Comparison of ENCODE assay signal across 12 mouse cellular contexts in the genomic region with DNA sequence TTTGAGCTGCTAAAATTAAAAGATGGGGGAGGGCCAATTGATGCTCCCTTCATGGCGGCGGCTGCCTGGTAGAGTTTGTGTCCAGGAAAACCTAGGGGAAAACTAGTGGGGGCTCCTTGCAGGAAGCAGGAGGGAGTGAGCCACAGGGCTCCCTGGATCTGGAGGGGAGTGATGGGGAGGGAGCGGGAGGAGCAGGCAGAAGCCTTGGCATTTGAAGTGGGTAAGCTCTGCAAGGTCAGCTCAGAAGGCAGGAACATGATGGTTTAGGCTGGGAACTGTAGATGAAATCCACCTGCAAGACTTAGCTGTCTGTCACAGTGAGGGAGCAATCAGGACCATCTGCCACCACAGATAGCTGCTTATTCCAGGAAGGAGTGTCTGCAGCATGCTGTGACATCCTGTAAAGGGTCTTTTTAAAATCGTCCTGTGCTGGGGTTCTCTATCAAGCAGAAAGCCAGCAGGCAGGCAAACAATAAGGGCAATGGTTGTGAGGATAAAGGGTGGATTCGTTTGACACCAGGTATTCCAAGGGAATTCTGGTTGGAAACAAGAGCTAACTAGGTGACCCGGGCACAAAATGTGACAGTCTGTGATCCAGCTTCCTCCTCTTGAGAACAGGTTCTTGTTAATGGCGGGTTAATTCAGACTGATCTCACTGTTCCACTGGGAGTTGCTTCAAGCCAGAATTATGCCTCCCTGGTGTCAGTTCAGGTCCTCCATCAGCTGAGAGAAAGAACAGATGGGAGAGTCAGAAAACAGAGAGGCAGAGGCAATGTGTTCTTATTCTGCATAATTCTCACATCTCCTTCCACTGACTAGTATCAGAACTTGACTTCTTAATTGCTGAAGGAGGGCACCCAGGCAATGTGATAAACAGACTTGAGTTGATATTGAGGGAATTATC. TPM values are rescaled to one million over a fixed set of nuclear protein-coding genes. Genes with fewer than 3 reads are reported as not detected.
DNase-seq lines count a peak whose midpoint lies in the region; ATAC-seq and TF ChIP-seq lines count a peak whose summit lies in the region.
"Had no signal": no experiment of that assay in that cellular context is flagged by ENCODE, and none has a peak within 500 bp of the region (broad histone marks: within the 10 kb centered on the region; RNA-seq: fewer than 3 reads in every experiment).

No protein-coding gene starts in this region.

- H3K9ac ChIP-seq in intestine, embryonic 14.5 days (ENCODE audit: low read length): no peak overlapping the region
- no peak overlapping the region for H3K9ac ChIP-seq in intestine, embryonic 15.5 days
- no peak overlapping the region for H3K9ac ChIP-seq in hindbrain, embryonic 13.5 days
- H3K9ac ChIP-seq in midbrain, postnatal 0 days (replicated peaks; ENCODE audit: low read length, poor library complexity, severe bottlenecking): no peak overlapping the region
- H3K9ac ChIP-seq: liver, embryonic 12.5 days had no signal

- H3K9me3 ChIP-seq in intestine, embryonic 14.5 days (ENCODE audit: control insufficient read depth, low read length): no peaks in the 10 kb centered on the region
- no peaks in the 10 kb centered on the region for H3K9me3 ChIP-seq in intestine, embryonic 15.5 days
- H3K9me3 ChIP-seq in hindbrain, embryonic 13.5 days: no peaks in the 10 kb centered on the region
- H3K9me3 ChIP-seq in midbrain, postnatal 0 days (ENCODE audit: low read length): no peaks in the 10 kb centered on the region
- H3K9me3 ChIP-seq: liver, embryonic 12.5 days had no signal

- DNase-seq in intestine, embryonic 14.5 days (ENCODE audit: low spot score): peak; percentile 52
- peak; percentile 49 for DNase-seq in cerebellum, adult 9-11 months
- DNase-seq in midbrain, postnatal 0 days (ENCODE audit: low spot score): peak; percentile 62
- DNase-seq in thymus, postnatal 0 days (ENCODE audit: low spot score): no peak
- DNase-seq in urinary bladder, adult 2 months (ENCODE audit: low spot score): no peak
- DNase-seq: kidney, postnatal 36 days had no signal

- no peak for TF ChIP-seq CTCF in midbrain, postnatal 0 days (IDR thresholded peaks at IDR 0.05)

- H3K27me3 ChIP-seq in intestine, embryonic 14.5 days (replicated peaks; ENCODE audit: control insufficient read depth, insufficient read depth, low read length): no peaks in the 10 kb centered on the region
- no peaks in the 10 kb centered on the region for H3K27me3 ChIP-seq in intestine, embryonic 15.5 days (replicated peaks)
- H3K27me3 ChIP-seq in hindbrain, embryonic 13.5 days: no peaks in the 10 kb centered on the region
- H3K27me3 ChIP-seq in midbrain, postnatal 0 days (ENCODE audit: insufficient read depth, low read length): no peaks in the 10 kb centered on the region
- H3K27me3 ChIP-seq: liver, embryonic 12.5 days had no signal

- no peak for ATAC-seq in intestine, embryonic 14.5 days (replicated peaks; ENCODE audit: low FRiP score, low TSS enrichment, low read depth)
- no peak for ATAC-seq in intestine, embryonic 15.5 days
- ATAC-seq in hindbrain, embryonic 13.5 days (ENCODE audit: low FRiP score): peak; percentile 43; the same call in 1 of the 2 replicates
- ATAC-seq in midbrain, postnatal 0 days (ENCODE audit: low FRiP score): no peak
- ATAC-seq in granulocyte monocyte progenitor cell, adult 5-6 weeks (replicated peaks; ENCODE audit: poor library complexity, severe bottlenecking): no peak
- ATAC-seq: liver, embryonic 12.5 days had no signal

- H3K4me2 ChIP-seq in intestine, embryonic 14.5 days (ENCODE audit: low read length): no peak overlapping the region
- H3K4me2 ChIP-seq in intestine, embryonic 15.5 days (replicated peaks): no peak overlapping the region
- no peak overlapping the region for H3K4me2 ChIP-seq in hindbrain, embryonic 13.5 days
- no peak overlapping the region for H3K4me2 ChIP-seq in midbrain, postnatal 0 days (ENCODE audit: low read depth, low read length, poor library complexity, severe bottlenecking)
- H3K4me2 ChIP-seq: heart, embryonic 11.5 days; liver, embryonic 12.5 days had no signal

- 35% methylated on average over 7 of the region's 7 CpGs for WGBS in intestine, embryonic 14.5 days
- WGBS in intestine, embryonic 15.5 days: 48% methylated on average over 7 of the region's 7 CpGs
- 21% methylated on average over 7 of the region's 7 CpGs for WGBS in hindbrain, embryonic 13.5 days
- 27% methylated on average over 7 of the region's 7 CpGs for WGBS in midbrain, postnatal 0 days

- H3K4me3 ChIP-seq in intestine, embryonic 14.5 days (ENCODE audit: low read depth, low read length): no peak overlapping the region
- no peak overlapping the region for H3K4me3 ChIP-seq in intestine, embryonic 15.5 days (replicated peaks)
- H3K4me3 ChIP-seq in hindbrain, embryonic 13.5 days: no peak overlapping the region
- no peak overlapping the region for H3K4me3 ChIP-seq in midbrain, postnatal 0 days (ENCODE audit: low read depth, low read length)
- H3K4me3 ChIP-seq: liver, embryonic 12.5 days had no signal

- H3K4me1 ChIP-seq in intestine, embryonic 14.5 days (replicated peaks; ENCODE audit: control insufficient read depth, insufficient read depth, low read length): 0 out of 2 replicates have a peak, but pooled peaks cover 6% of the 10 kb centered on the region
- no peaks in the 10 kb centered on the region for H3K4me1 ChIP-seq in intestine, embryonic 15.5 days (replicated peaks)
- H3K4me1 ChIP-seq in hindbrain, embryonic 13.5 days (replicated peaks): peaks cover 11% of the 10 kb centered on the region
- H3K4me1 ChIP-seq in midbrain, postnatal 0 days (ENCODE audit: insufficient read depth, low read length): no peaks in the 10 kb centered on the region
- H3K4me1 ChIP-seq: liver, embryonic 12.5 days had no signal

- H3K27ac ChIP-seq in intestine, embryonic 14.5 days (ENCODE audit: low read depth): no peak overlapping the region
- no peak overlapping the region for H3K27ac ChIP-seq in intestine, embryonic 15.5 days
- H3K27ac ChIP-seq in hindbrain, embryonic 13.5 days: peak overlapping the region; percentile 79
- peak overlapping the region; percentile 64 for H3K27ac ChIP-seq in midbrain, postnatal 0 days (ENCODE audit: low read depth, low read length)
- H3K27ac ChIP-seq: liver, embryonic 12.5 days had no signal

- H3K36me3 ChIP-seq in intestine, embryonic 14.5 days (ENCODE audit: control insufficient read depth, insufficient read depth, low read length): no peaks in the 10 kb centered on the region
- H3K36me3 ChIP-seq in intestine, embryonic 15.5 days: no peaks in the 10 kb centered on the region
- no peaks in the 10 kb centered on the region for H3K36me3 ChIP-seq in hindbrain, embryonic 13.5 days
- H3K36me3 ChIP-seq in midbrain, postnatal 0 days (ENCODE audit: insufficient read depth, low read length): no peaks in the 10 kb centered on the region
- H3K36me3 ChIP-seq: liver, embryonic 12.5 days had no signal

RNA-seq across cellular contexts. Expression of gene Lrrc66, which starts 46.9 kb away (rescaled TPM):
- polyA plus RNA-seq in intestine, embryonic 14.5 days (2014; fragmentation: Nextera tagmentation; extraction: Ambion mirVana): 1.0 and 1.1 TPM in 2 replicates
- polyA plus RNA-seq in intestine, embryonic 15.5 days (2015; fragmentation: Nextera tagmentation; extraction: Ambion mirVana): 4.7 and 5.5 TPM in 2 replicates
- not detected in 2 replicates for polyA plus RNA-seq in hindbrain, embryonic 13.5 days (2015; fragmentation: Nextera tagmentation; extraction: Ambion mirVana)
- total RNA-seq in midbrain, postnatal 0 days (2014; rRNA removed): not detected in 2 replicates
- polyA plus RNA-seq in midbrain, postnatal 0 days (2015; fragmentation: Nextera tagmentation; extraction: Ambion mirVana): not detected in 2 replicates
- 0.44 and 0.64 TPM in 2 replicates for polyA plus RNA-seq in thymus, postnatal 0 days (2015; fragmentation: Nextera tagmentation; extraction: Ambion mirVana)
- total RNA-seq in granulocyte monocyte progenitor cell, adult 5-6 weeks (2014; fragmentation: Nextera tagmentation): 0.34 TPM in 1 of 2 replicates, not detected in the other
- total RNA-seq in granulocyte monocyte progenitor cell, adult 5-6 weeks (2017): 1.1 TPM in 1 of 2 replicates, not detected in the other
- 0.10 and 0.19 TPM in 2 replicates for polyA plus RNA-seq in urinary bladder, adult 2 months (2012; rRNA removed)
- polyA plus RNA-seq: C2C12; heart, embryonic 11.5 days had no signal

Comparison
In these comparisons a context has a peak if more than half of its experiments do, and no peak if none do; other contexts are left out.
1. DNase-seq: peak in intestine, embryonic 14.5 days (single experiment), cerebellum, adult 9-11 months (single experiment) and midbrain, postnatal 0 days (single experiment); none in thymus, postnatal 0 days (single experiment) and urinary bladder, adult 2 months (single experiment).
2. H3K27ac ChIP-seq: peak in hindbrain, embryonic 13.5 days (single experiment) and midbrain, postnatal 0 days (single experiment); none in intestine, embryonic 14.5 days (single experiment) and intestine, embryonic 15.5 days (single experiment).